Mouse (Mus musculus): ENCODE measurements around the gene Stard9. TPM values are rescaled to one million over a fixed set of nuclear protein-coding genes. Genes with fewer than 3 reads are reported as not detected.

The Stard9 gene
- total and polyA plus RNA-seq, 3 experiments = 0.23 to 0.81 (median 0.76) TPM

- peaks cover 19 to 58% of the 10 kb centered on the region in 2 experiments for H3K36me3 ChIP-seq (replicated peaks in 1 of 2; ENCODE audit: control insufficient read depth in 1 of 2, insufficient read depth in 1 of 2, low read length in 1 of 2)
Observed at GRCm38 (mm10) chr2:120710948-120711347, 82.0 kb downstream of the Stard9 start.

DNA sequence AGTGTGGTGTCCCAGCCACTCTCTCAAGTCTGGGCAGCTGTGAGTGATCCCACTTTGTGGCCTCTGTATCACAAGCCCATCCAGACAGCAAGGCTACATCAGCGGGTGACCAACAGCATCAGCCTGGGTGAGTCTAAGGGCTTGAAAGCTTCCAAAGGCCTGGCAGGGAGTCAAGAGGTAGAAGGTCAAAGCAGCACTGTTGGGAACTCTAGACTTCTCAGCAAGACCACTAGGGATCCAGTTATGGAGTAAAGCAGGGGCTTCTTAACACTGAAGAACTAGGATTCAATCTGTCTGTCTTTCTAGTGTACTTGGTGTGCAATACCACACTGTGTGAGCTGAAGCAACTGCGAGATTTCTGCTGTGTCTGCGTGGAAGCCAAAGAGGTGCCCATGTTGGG, 84.5 kb downstream of the Stard9 start:
- no peaks in the 10 kb centered on the region for H3K79me2 ChIP-seq (replicated peaks; ENCODE audit: control insufficient read depth, extremely low read depth, insufficient read depth, poor library complexity, severe bottlenecking)
- no peaks in the 10 kb centered on the region for H3K4me1 ChIP-seq (ENCODE audit: control insufficient read depth in 1 of 2, insufficient read depth in 2 of 2)
- peaks cover 30 to 80% of the 10 kb centered on the region in 2 experiments for H3K36me3 ChIP-seq (replicated peaks in 1 of 2; ENCODE audit: control insufficient read depth in 1 of 2, insufficient read depth in 1 of 2, low read length in 1 of 2)
- in situ Hi-C loops (cut with MboI; ENCODE audit: low pct_ligation_motif_present, low pct_unique_long_range_greater_than_20kb, low sequenced_read_pairs) (no loop called here), dilution Hi-C loops (cut with MboI; ENCODE audit: extremely low pct_ligation_motif_present, extremely low pct_unique_long_range_greater_than_20kb, low sequenced_read_pairs) (no loop called here)
- H3K9me3 ChIP-seq (replicated peaks; ENCODE audit: low read length) = no peaks in the 10 kb centered on the region
- no peak for TF ChIP-seq SMC3 (IDR thresholded peaks at IDR 0.05; ENCODE audit: low read depth, low read length)
- TF ChIP-seq BHLHE40 (IDR thresholded peaks at IDR 0.05; ENCODE audit: low read depth, low read length) = no peak
- no peak for TF ChIP-seq SIN3A (IDR thresholded peaks at IDR 0.05; ENCODE audit: low read length)
- TF ChIP-seq GABPA (IDR thresholded peaks at IDR 0.05; ENCODE audit: insufficient replicate concordance, low read depth, low read length) = no peak
- TF ChIP-seq POLR2AphosphoS2 (IDR thresholded peaks at IDR 0.05; ENCODE audit: low read depth, low read length) = no peak
- TF ChIP-seq PAX5 (IDR thresholded peaks at IDR 0.05; ENCODE audit: low read length) = no peak
- no peak for TF ChIP-seq NRF1 (IDR thresholded peaks at IDR 0.05; ENCODE audit: low read depth, low read length)
- no peak for TF ChIP-seq ZC3H11A (IDR thresholded peaks at IDR 0.05; ENCODE audit: low read depth, low read length)
- no peak for TF ChIP-seq MYC (IDR thresholded peaks at IDR 0.05; ENCODE audit: low read depth, low read length)
- no peak for TF ChIP-seq ETS1 (conservative IDR thresholded peaks at IDR 0.05; ENCODE audit: low read depth, low read length)
- TF ChIP-seq JUN (IDR thresholded peaks at IDR 0.05; ENCODE audit: insufficient read depth, low read depth, low read length) = no peak
- no peak for TF ChIP-seq MXI1 (IDR thresholded peaks at IDR 0.05; ENCODE audit: low read depth, low read length)
- no peak overlapping the region for H3K9ac ChIP-seq (ENCODE audit: insufficient read depth, low read depth)
- H3K4me2 ChIP-seq (ENCODE audit: insufficient read depth, low read depth, poor library complexity, severe bottlenecking) = no peak overlapping the region
- DNase-seq (ENCODE audit: extremely low read depth) = no peak
- H3K4me3 ChIP-seq (replicated peaks in 1 of 3; ENCODE audit: low read depth in 2 of 3, low read length in 2 of 3, poor library complexity in 1 of 3) = no peak overlapping the region
- no peak overlapping the region for H3K27ac ChIP-seq (ENCODE audit: insufficient read depth, low read depth)
- no peaks in the 10 kb centered on the region for H3K27me3 ChIP-seq (replicated peaks)

More at GRCm38 (mm10) chr2:120710948-120711347, 82.0 kb downstream of the Stard9 start:
- DNase-seq (ENCODE audit: extremely low read depth) = no peak
- no peak overlapping the region for H3K27ac ChIP-seq (ENCODE audit: insufficient read depth, low read depth)
- H3K4me1 ChIP-seq (ENCODE audit: control insufficient read depth in 1 of 2, insufficient read depth in 2 of 2) = peaks cover 0 to 7% of the 10 kb centered on the region in 2 experiments; a peak in 1 of 4 replicates
- no peak overlapping the region for H3K4me3 ChIP-seq (replicated peaks in 1 of 3; ENCODE audit: low read depth in 2 of 3, low read length in 2 of 3, poor library complexity in 1 of 3)
- no peak overlapping the region for H3K9ac ChIP-seq (ENCODE audit: insufficient read depth, low read depth)
- dilution Hi-C loops (cut with MboI; ENCODE audit: extremely low pct_ligation_motif_present, extremely low pct_unique_long_range_greater_than_20kb, low sequenced_read_pairs) = no loop called here
- H3K4me2 ChIP-seq (ENCODE audit: insufficient read depth, low read depth, poor library complexity, severe bottlenecking) = no peak overlapping the region
- no peak for TF ChIP-seq JUN (IDR thresholded peaks at IDR 0.05; ENCODE audit: insufficient read depth, low read depth, low read length)
- no peak for TF ChIP-seq ZKSCAN1 (IDR thresholded peaks at IDR 0.05; ENCODE audit: borderline replicate concordance, low read depth, low read length)
- no peak for TF ChIP-seq SMC3 (IDR thresholded peaks at IDR 0.05; ENCODE audit: low read depth, low read length)
- no peak for TF ChIP-seq MAX (IDR thresholded peaks at IDR 0.05; ENCODE audit: low read length)
- no peak for TF ChIP-seq ZC3H11A (IDR thresholded peaks at IDR 0.05; ENCODE audit: low read depth, low read length)
- TF ChIP-seq MAZ (IDR thresholded peaks at IDR 0.05; ENCODE audit: low read depth, low read length) = no peak
- TF ChIP-seq NELFE (IDR thresholded peaks at IDR 0.05; ENCODE audit: low read depth, low read length) = no peak
- no peak for TF ChIP-seq UBTF (IDR thresholded peaks at IDR 0.05; ENCODE audit: low read depth, low read length)
- TF ChIP-seq USF2 (conservative IDR thresholded peaks at IDR 0.05; ENCODE audit: low read depth, low read length) = no peak
- no peak for TF ChIP-seq JUND (conservative IDR thresholded peaks at IDR 0.05; ENCODE audit: low read depth, low read length)
- no peak for TF ChIP-seq BHLHE40 (IDR thresholded peaks at IDR 0.05; ENCODE audit: low read depth, low read length)
- no peak for TF ChIP-seq TCF12 (IDR thresholded peaks at IDR 0.05; ENCODE audit: low read depth, low read length)
- no peak for TF ChIP-seq MAFK (IDR thresholded peaks at IDR 0.05; ENCODE audit: insufficient replicate concordance, low read length)
- no peaks in the 10 kb centered on the region for H3K9me3 ChIP-seq (replicated peaks; ENCODE audit: low read length)
- in situ Hi-C loops (cut with MboI; ENCODE audit: low pct_ligation_motif_present, low pct_unique_long_range_greater_than_20kb, low sequenced_read_pairs) = no loop called here
- H3K79me2 ChIP-seq (replicated peaks; ENCODE audit: control insufficient read depth, extremely low read depth, insufficient read depth, poor library complexity, severe bottlenecking) = no peaks in the 10 kb centered on the region
- no peaks in the 10 kb centered on the region for H3K27me3 ChIP-seq (replicated peaks)
